Mouse (Mus musculus): ENCODE results near the gene Gm156. TPM values are rescaled to one million over a fixed set of nuclear protein-coding genes. Genes with fewer than 3 reads are reported as not detected.

Gm156 gene
- total and polyA plus RNA-seq, 3 experiments: not detected

GRCm38 (mm10) chr6:129717032-129717431, 67.0 kb downstream of the Gm156 start, which contains the start of gene Klri1:
Gene Klri1 (minus strand): TSS chr6:129717132.
- Histone ChIP-seq H3K79me2 (replicated peaks; ENCODE audit: control insufficient read depth, extremely low read depth, insufficient read depth, poor library complexity, severe bottlenecking) (no peaks in the 10 kb centered on the region), H3K27ac (ENCODE audit: insufficient read depth, low read depth) (no peak within 1 kb of the TSS), H3K4me2 (ENCODE audit: insufficient read depth, low read depth, poor library complexity, severe bottlenecking) (no peak within 1 kb of the TSS), H3K27me3 (replicated peaks) (no peaks in the 10 kb centered on the region), H3K9ac (ENCODE audit: insufficient read depth, low read depth) (no peak within 1 kb of the TSS), H3K4me1 (ENCODE audit: control insufficient read depth in 1 of 2, insufficient read depth in 2 of 2) (peaks cover 0 to 9% of the 10 kb centered on the region in 2 experiments; a peak in 1 of 4 replicates), H3K36me3 (replicated peaks in 1 of 2; ENCODE audit: control insufficient read depth in 1 of 2, insufficient read depth in 1 of 2, low read length in 1 of 2) (no peaks in the 10 kb centered on the region), H3K4me3 (replicated peaks in 1 of 3; ENCODE audit: low read depth in 2 of 3, low read length in 2 of 3, poor library complexity in 1 of 3) (no peak within 1 kb of the TSS), H3K9me3 (replicated peaks; ENCODE audit: low read length) (no peaks in the 10 kb centered on the region)
- TF ChIP-seq CHD1 (IDR thresholded peaks at IDR 0.05; ENCODE audit: low read depth, low read length) (no peak), CTCF (conservative IDR thresholded peaks at IDR 0.05 in 1 of 2, IDR thresholded peaks at IDR 0.05 in 1 of 2; ENCODE audit: low read depth in 2 of 2, low read length in 2 of 2) (no peak), GABPA (IDR thresholded peaks at IDR 0.05; ENCODE audit: insufficient replicate concordance, low read depth, low read length) (no peak), SIN3A (IDR thresholded peaks at IDR 0.05; ENCODE audit: low read length) (no peak), PAX5 (IDR thresholded peaks at IDR 0.05; ENCODE audit: low read length) (no peak), KAT2A (IDR thresholded peaks at IDR 0.05; ENCODE audit: insufficient replicate concordance, low read length) (no peak), BHLHE40 (IDR thresholded peaks at IDR 0.05; ENCODE audit: low read depth, low read length) (no peak), ETS1 (conservative IDR thresholded peaks at IDR 0.05; ENCODE audit: low read depth, low read length) (no peak), ZC3H11A (IDR thresholded peaks at IDR 0.05; ENCODE audit: low read depth, low read length) (no peak), UBTF (IDR thresholded peaks at IDR 0.05; ENCODE audit: low read depth, low read length) (no peak), HCFC1 (IDR thresholded peaks at IDR 0.05; ENCODE audit: low read depth, low read length) (no peak)
- no peak for DNase-seq (ENCODE audit: extremely low read depth)
- dilution Hi-C loops (cut with MboI; ENCODE audit: extremely low pct_ligation_motif_present, extremely low pct_unique_long_range_greater_than_20kb, low sequenced_read_pairs) (no loop called here), in situ Hi-C loops (cut with MboI; ENCODE audit: low pct_ligation_motif_present, low pct_unique_long_range_greater_than_20kb, low sequenced_read_pairs) (no loop called here)

Other genes with a start within 250 kb of the Gm156 start
- not detected in 2 replicates for gene Klre1, start 206.4 kb downstream of the Gm156 start, total RNA-seq (2012; rRNA removed)
- not detected in 2 replicates for gene Klre1, start 206.4 kb downstream of the Gm156 start, total RNA-seq (2014; rRNA removed)
- gene Klre1, start 206.4 kb downstream of the Gm156 start, polyA plus RNA-seq (2012; ENCODE audit: insufficient read length, low read depth): not detected in 2 replicates
- not detected in 2 replicates for gene Klrd1, start 192.5 kb downstream of the Gm156 start, total RNA-seq (2012; rRNA removed)
- 0.49 TPM in 1 of 2 replicates, not detected in the other for gene Klrd1, start 192.5 kb downstream of the Gm156 start, total RNA-seq (2014; rRNA removed)
- not detected in 2 replicates for gene Klrd1, start 192.5 kb downstream of the Gm156 start, polyA plus RNA-seq (2012; ENCODE audit: insufficient read length, low read depth)
- gene Klrk1, start 160.4 kb downstream of the Gm156 start, total RNA-seq (2012; rRNA removed): not detected in 2 replicates
- not detected in 2 replicates for gene Klrk1, start 160.4 kb downstream of the Gm156 start, total RNA-seq (2014; rRNA removed)
- gene Klrk1, start 160.4 kb downstream of the Gm156 start, polyA plus RNA-seq (2012; ENCODE audit: insufficient read length, low read depth): not detected in 2 replicates
- not detected in 2 replicates for gene Klrc3, start 140.9 kb downstream of the Gm156 start, total RNA-seq (2012; rRNA removed)
- gene Klrc3, start 140.9 kb downstream of the Gm156 start, total RNA-seq (2014; rRNA removed): not detected in 2 replicates
- gene Klrc3, start 140.9 kb downstream of the Gm156 start, polyA plus RNA-seq (2012; ENCODE audit: insufficient read length, low read depth): not detected in 2 replicates
- gene Klrc2, start 123.6 kb downstream of the Gm156 start, total RNA-seq (2012; rRNA removed): not detected in 2 replicates
- not detected in 2 replicates for gene Klrc2, start 123.6 kb downstream of the Gm156 start, total RNA-seq (2014; rRNA removed)
- not detected in 2 replicates for gene Klrc2, start 123.6 kb downstream of the Gm156 start, polyA plus RNA-seq (2012; ENCODE audit: insufficient read length, low read depth)
- gene Klrc1, start 105.3 kb downstream of the Gm156 start, total RNA-seq (2012; rRNA removed): not detected in 2 replicates
- not detected in 2 replicates for gene Klrc1, start 105.3 kb downstream of the Gm156 start, total RNA-seq (2014; rRNA removed)
- not detected in 2 replicates for gene Klrc1, start 105.3 kb downstream of the Gm156 start, polyA plus RNA-seq (2012; ENCODE audit: insufficient read length, low read depth)
- gene Klri1, start 67.1 kb downstream of the Gm156 start, total RNA-seq (2012; rRNA removed): not detected in 2 replicates
- gene Klri1, start 67.1 kb downstream of the Gm156 start, total RNA-seq (2014; rRNA removed): not detected in 2 replicates
- not detected in 2 replicates for gene Klri1, start 67.1 kb downstream of the Gm156 start, polyA plus RNA-seq (2012; ENCODE audit: insufficient read length, low read depth)
- not detected in 2 replicates for gene Klri2, start 43.8 kb downstream of the Gm156 start, total RNA-seq (2012; rRNA removed)
- gene Klri2, start 43.8 kb downstream of the Gm156 start, total RNA-seq (2014; rRNA removed): not detected in 2 replicates
- not detected in 2 replicates for gene Klri2, start 43.8 kb downstream of the Gm156 start, polyA plus RNA-seq (2012; ENCODE audit: insufficient read length, low read depth)
- gene Gm17631, start 78.4 kb upstream of the Gm156 start, total RNA-seq (2012; rRNA removed): not detected in 2 replicates
- not detected in 2 replicates for gene Gm17631, start 78.4 kb upstream of the Gm156 start, total RNA-seq (2014; rRNA removed)
- not detected in 2 replicates for gene Gm17631, start 78.4 kb upstream of the Gm156 start, polyA plus RNA-seq (2012; ENCODE audit: insufficient read length, low read depth)
- not detected in 2 replicates for gene Klra17, start 92.4 kb upstream of the Gm156 start, total RNA-seq (2012; rRNA removed)
- gene Klra17, start 92.4 kb upstream of the Gm156 start, total RNA-seq (2014; rRNA removed): not detected in 2 replicates
- gene Klra17, start 92.4 kb upstream of the Gm156 start, polyA plus RNA-seq (2012; ENCODE audit: insufficient read length, low read depth): not detected in 2 replicates
- gene Klra5, start 133.4 kb upstream of the Gm156 start, total RNA-seq (2012; rRNA removed): not detected in 2 replicates
- not detected in 2 replicates for gene Klra5, start 133.4 kb upstream of the Gm156 start, total RNA-seq (2014; rRNA removed)
- gene Klra5, start 133.4 kb upstream of the Gm156 start, polyA plus RNA-seq (2012; ENCODE audit: insufficient read length, low read depth): not detected in 2 replicates
- gene Klra6, start 242.7 kb upstream of the Gm156 start, total RNA-seq (2012; rRNA removed): not detected in 2 replicates
- gene Klra6, start 242.7 kb upstream of the Gm156 start, total RNA-seq (2014; rRNA removed): not detected in 2 replicates
- gene Klra6, start 242.7 kb upstream of the Gm156 start, polyA plus RNA-seq (2012; ENCODE audit: insufficient read length, low read depth): not detected in 2 replicates

All from CH12.LX (cell line).